Mouse (Mus musculus) ES-E14 (cell line): ENCODE measurements around the gene Ptafr. TPM values are rescaled to one million over a fixed set of nuclear protein-coding genes. Genes with fewer than 3 reads are reported as not detected.

Experiments
- DNase-seq: peaks from one replicate; pipeline ENCODE4 v3.0.0-alpha.2; 2013; ENCODE audit warnings: low read depth, low spot score
- H3K27ac ChIP-seq: 2 replicates; pipeline ENCODE4 v1.5.1; 2012; ENCODE audit warnings: low read depth, mild to moderate bottlenecking, low read length, moderate library complexity, mixed read lengths; ENCODE audit not compliant: poor library complexity, insufficient read depth, severe bottlenecking
- H3K36me3 ChIP-seq: 2 replicates; pipeline ENCODE4 v1.6.1; 2012; ENCODE audit warnings: mild to moderate bottlenecking, low read length, moderate library complexity, mixed read lengths; ENCODE audit not compliant: control insufficient read depth, poor library complexity, insufficient read depth, severe bottlenecking
- H3K4me1 ChIP-seq, 2 experiments: fragments of 150-350 bp in 1 of 2; sonication (generic) in 1 of 2; 2 replicates each; pipeline ENCODE4 v1.6.1; 2012; ENCODE audit warnings: low read length in 2 of 2, mild to moderate bottlenecking in 1 of 2, mixed read lengths in 1 of 2; ENCODE audit not compliant: control insufficient read depth in 2 of 2, insufficient read depth in 2 of 2, poor library complexity in 1 of 2
- H3K4me3 ChIP-seq, 2 experiments: fragments of 150-350 bp in 1 of 2; sonication (generic) in 1 of 2; 2 replicates each; pipeline ENCODE4 v1.5.1; 2012; ENCODE audit warnings: low read length in 2 of 2, low read depth in 1 of 2, mild to moderate bottlenecking in 1 of 2, mixed read lengths in 1 of 2; ENCODE audit not compliant: insufficient read depth in 1 of 2, poor library complexity in 1 of 2, severe bottlenecking in 1 of 2
- H3K9ac ChIP-seq: 2 replicates; pipeline ENCODE4 v1.6.1; 2012; ENCODE audit warnings: low read depth, mild to moderate bottlenecking, low read length, mixed read lengths; ENCODE audit not compliant: poor library complexity, insufficient read depth, severe bottlenecking
- H3K9me3 ChIP-seq: fragments of 150-350 bp; sonication (generic); 2 replicates; pipeline ENCODE4 v1.6.1; 2012; ENCODE audit warnings: low read depth, mild to moderate bottlenecking, low read length; ENCODE audit not compliant: control insufficient read depth, insufficient read depth
- CHD2 ChIP-seq: IDR thresholded peaks from 2 replicates; pipeline ENCODE4 v1.6.1; 2014; ENCODE audit warnings: mild to moderate bottlenecking, low read depth, low read length, inconsistent platforms
- HCFC1 ChIP-seq: IDR thresholded peaks from 2 replicates; pipeline ENCODE4 v1.6.1; 2012; ENCODE audit warnings: low read length, inconsistent platforms, borderline replicate concordance; ENCODE audit not compliant: insufficient read depth
- MAFK ChIP-seq: IDR thresholded peaks from 2 replicates; pipeline ENCODE4 v1.6.1; 2014; ENCODE audit warnings: mild to moderate bottlenecking, low read depth, low read length, inconsistent platforms; ENCODE audit not compliant: insufficient read depth
- ZC3H11A ChIP-seq: IDR thresholded peaks from 2 replicates; pipeline ENCODE4 v1.6.1; 2012; ENCODE audit warnings: low read depth, mild to moderate bottlenecking, inconsistent platforms, low read length, borderline replicate concordance
- ZNF384 ChIP-seq: IDR thresholded peaks from 2 replicates; pipeline ENCODE4 v1.6.1; 2012; ENCODE audit warnings: low read depth, low read length, inconsistent platforms
- in situ Hi-C, 2 experiments: fragments of 600-800 bp; cut with MboI; formaldehyde crosslinking; loops; one replicate each; pipeline ENCODE4 v1.15.1; 2025; ENCODE audit warnings: low sequenced_read_pairs in 2 of 2, inconsistent platforms in 1 of 2; ENCODE audit not compliant: unreplicated experiment in 2 of 2
- total RNA-seq: library from RNA; depleted of rRNA; stranded (reverse); fragments of 300-350 nt; gene quantifications from 2 replicates; pipeline ENCODE4 v1.2.3, GENCODE M21; 2012

Gene Ptafr
- total RNA-seq, 1 experiment, result 0.40 TPM

DNA sequence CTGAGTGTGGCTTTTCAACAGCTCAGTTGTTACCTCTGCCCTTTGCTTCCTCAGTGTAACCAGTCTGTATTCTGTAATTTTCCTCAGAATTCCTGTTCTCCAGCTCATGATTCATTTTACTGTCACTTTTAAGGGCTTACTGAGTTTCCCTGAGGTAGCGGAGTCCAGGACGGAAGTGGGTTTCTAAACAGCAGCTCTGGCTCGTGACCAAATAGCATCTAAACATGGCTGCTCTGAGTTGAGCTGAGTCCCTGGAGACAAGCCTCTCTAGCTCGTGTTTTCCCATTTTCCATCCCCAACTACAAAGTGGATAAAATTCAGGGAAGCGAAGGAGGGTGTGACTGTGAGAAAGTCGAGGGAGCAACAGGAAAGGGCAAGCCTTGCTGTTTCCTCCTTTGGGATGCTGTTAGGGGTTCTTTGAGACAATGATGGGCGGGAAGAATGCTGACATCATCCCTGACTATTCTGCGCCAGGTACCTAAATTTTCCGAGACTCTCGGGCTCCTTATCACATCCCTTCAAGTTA lies 55.0 kb downstream of the Ptafr start:
- Histone ChIP-seq H3K9ac (no peak overlapping the region), H3K9me3 (no peaks in the 10 kb centered on the region), H3K4me3 (no peak overlapping the region), H3K27ac (no peak overlapping the region), H3K4me1 (peaks cover 0 to 2% of the 10 kb centered on the region in 2 experiments; a peak in 1 of 4 replicates), H3K36me3 (no peaks in the 10 kb centered on the region)
- in situ Hi-C loops, result no loop called here
- DNase-seq, result no peak
- TF ChIP-seq ZNF384 (no peak), HCFC1 (no peak), CHD2 (no peak), ZC3H11A (no peak), MAFK (no peak)

DNA sequence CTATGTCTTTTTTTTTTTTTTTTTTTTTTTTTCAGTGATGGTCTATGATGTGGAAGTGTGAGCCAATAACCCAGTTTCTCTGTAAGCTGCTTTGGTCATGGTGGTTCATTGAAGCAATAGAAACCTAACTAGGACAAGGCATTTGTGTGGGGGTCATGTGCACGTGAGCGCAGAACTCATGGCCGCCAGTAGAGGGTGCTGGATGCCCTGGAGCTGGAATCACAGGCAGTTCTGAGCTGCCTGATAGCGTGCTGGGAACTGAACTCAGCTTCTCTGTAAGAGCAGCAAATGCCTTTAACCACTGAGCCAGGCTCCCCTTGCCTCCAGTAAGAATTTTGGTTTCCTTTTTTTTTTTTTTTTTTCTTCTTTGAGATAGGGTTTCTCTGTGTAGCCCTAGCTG lies 56.3 kb downstream of the Ptafr start:
- no peak overlapping the region for H3K9ac ChIP-seq
- no peaks in the 10 kb centered on the region for H3K9me3 ChIP-seq
- H3K27ac ChIP-seq, result no peak overlapping the region
- H3K4me1 ChIP-seq, result peaks cover 0 to 2% of the 10 kb centered on the region in 2 experiments; a peak in 1 of 4 replicates
- in situ Hi-C loops, result no loop called here
- peak; percentile 42 for DNase-seq
- TF ChIP-seq CHD2 (no peak), ZNF384 (no peak)
- H3K4me3 ChIP-seq, result no peak overlapping the region
- H3K36me3 ChIP-seq, result no peaks in the 10 kb centered on the region

DNA sequence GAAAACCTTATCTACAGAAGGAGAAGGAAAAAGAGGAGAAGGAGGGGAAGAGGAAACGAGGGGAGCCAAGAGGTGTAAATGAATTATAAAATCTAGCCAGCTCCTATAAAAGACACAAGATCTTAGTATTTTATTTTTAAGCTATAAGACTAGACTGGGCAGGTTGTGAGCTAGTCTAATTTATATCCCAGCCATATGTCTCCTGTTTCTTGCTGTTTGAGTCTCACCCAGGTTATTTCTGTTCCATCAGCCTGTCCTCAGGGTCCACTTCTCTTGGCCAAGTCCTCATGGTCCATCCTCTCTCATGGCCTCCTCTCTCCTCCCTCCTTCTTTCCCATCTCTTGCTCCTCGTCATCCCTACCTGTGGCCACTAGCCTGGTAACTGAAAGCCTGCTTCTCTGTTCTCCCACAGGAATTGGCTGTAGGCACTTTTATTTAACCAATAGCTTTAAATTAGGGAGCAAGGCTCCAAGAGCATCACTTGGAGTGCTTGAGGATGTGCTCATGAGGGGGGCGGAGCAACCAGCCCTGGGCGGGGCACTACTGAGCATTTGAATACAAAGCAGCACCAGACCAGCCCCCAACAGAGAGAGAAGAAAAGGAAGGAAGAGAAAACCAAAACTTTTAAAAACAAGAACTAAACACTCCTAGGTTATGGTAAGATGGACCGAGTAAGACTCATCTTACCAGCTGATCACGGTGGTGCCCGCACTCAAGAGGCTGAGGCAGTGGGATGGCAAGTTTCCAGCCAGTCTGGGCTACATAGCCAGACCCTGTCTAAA lies 57.6 kb downstream of the Ptafr start:
- peak; percentile 42 for DNase-seq
- H3K9me3 ChIP-seq, result no peaks in the 10 kb centered on the region
- no peaks in the 10 kb centered on the region for H3K36me3 ChIP-seq
- H3K4me1 ChIP-seq, result peaks cover 0 to 2% of the 10 kb centered on the region in 2 experiments; a peak in 1 of 4 replicates
- H3K9ac ChIP-seq, result no peak overlapping the region
- in situ Hi-C loops, result no loop called here
- no peak overlapping the region for H3K27ac ChIP-seq
- TF ChIP-seq MAFK (no peak), HCFC1 (no peak), ZC3H11A (no peak), CHD2 (no peak), ZNF384 (no peak)
- no peak overlapping the region for H3K4me3 ChIP-seq

DNA sequence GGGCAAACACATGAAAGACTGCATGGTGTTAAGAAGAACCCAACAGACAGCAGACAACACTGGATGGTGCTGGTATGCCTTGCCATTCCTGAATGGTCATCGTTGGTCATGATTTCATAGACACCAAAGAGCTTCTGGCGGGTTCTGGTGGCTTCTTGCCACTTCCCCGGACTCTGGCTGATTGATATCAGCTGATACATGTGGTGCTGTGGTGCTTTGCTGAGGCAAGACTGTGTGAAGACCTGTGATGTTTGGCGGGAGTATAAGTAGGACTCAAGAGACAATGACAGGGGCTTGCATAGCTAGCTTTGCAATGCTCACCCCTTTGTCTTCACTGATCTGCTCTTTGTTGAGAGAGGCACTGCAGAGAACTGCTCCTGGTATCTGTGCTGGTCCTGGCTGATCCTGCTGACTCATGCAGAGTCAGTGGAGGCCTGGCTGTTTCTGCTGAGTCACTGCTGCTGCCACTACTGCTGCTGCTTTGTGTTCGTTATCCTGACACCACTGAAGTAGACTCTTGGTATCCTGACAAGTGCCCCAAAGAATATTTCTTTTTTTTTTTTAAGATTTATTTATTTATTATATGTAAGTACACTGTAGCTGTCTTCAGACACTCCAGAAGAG lies 60.3 kb downstream of the Ptafr start:
- Histone ChIP-seq H3K4me1 (peaks cover 0 to 2% of the 10 kb centered on the region in 2 experiments; a peak in 1 of 4 replicates), H3K27ac (no peak overlapping the region), H3K9me3 (no peaks in the 10 kb centered on the region), H3K36me3 (no peaks in the 10 kb centered on the region), H3K9ac (no peak overlapping the region), H3K4me3 (no peak overlapping the region)
- TF ChIP-seq MAFK, result peak; percentile 98
- TF ChIP-seq HCFC1, result no peak
- TF ChIP-seq ZC3H11A, result no peak
- in situ Hi-C loops, result no loop called here
- peak; percentile 30 for DNase-seq
